In genomic region chr5:31742521-31743031, GRCm38 (mm10) we compare ENCODE assay signal across 20 mouse cellular contexts.
"Had no signal": no experiment of that assay in that cellular context is flagged by ENCODE, and none has a peak within 500 bp of the region (broad histone marks: within the 10 kb centered on the region; RNA-seq: fewer than 3 reads in every experiment).

No protein-coding gene starts in this region.

- ATAC-seq: liver, embryonic 12.5 days; midbrain, embryonic 15.5 days had no signal

- H3K9me3 ChIP-seq: kidney, embryonic 15.5 days; limb, embryonic 12.5 days; limb, embryonic 15.5 days; liver, embryonic 12.5 days; liver, embryonic 15.5 days; midbrain, embryonic 12.5 days; midbrain, embryonic 15.5 days; neural tube, embryonic 12.5 days; neural tube, embryonic 15.5 days had no signal

- H3K27me3 ChIP-seq: kidney, embryonic 15.5 days; limb, embryonic 12.5 days; limb, embryonic 15.5 days; liver, embryonic 12.5 days; liver, embryonic 15.5 days; midbrain, embryonic 12.5 days; midbrain, embryonic 15.5 days; neural tube, embryonic 12.5 days; neural tube, embryonic 15.5 days had no signal

- H3K9ac ChIP-seq: kidney, embryonic 15.5 days; limb, embryonic 12.5 days; limb, embryonic 15.5 days; liver, embryonic 12.5 days; liver, embryonic 15.5 days; midbrain, embryonic 12.5 days; midbrain, embryonic 15.5 days; neural tube, embryonic 12.5 days; neural tube, embryonic 15.5 days had no signal

- H3K4me1 ChIP-seq: kidney, embryonic 15.5 days; limb, embryonic 12.5 days; limb, embryonic 15.5 days; liver, embryonic 12.5 days; liver, embryonic 15.5 days; midbrain, embryonic 12.5 days; midbrain, embryonic 15.5 days; neural tube, embryonic 12.5 days; neural tube, embryonic 15.5 days had no signal

- DNase-seq: kidney, adult 11 months; kidney, adult 8-10 months; kidney, postnatal 10 days; kidney, postnatal 36 days; left cerebral cortex, postnatal 4 days; lung, adult 2 months; right cerebral cortex, adult 18-20 months; right cerebral cortex, postnatal 14 days; right cerebral cortex, postnatal 4 days; thymus, postnatal 36 days had no signal

- H3K36me3 ChIP-seq: kidney, embryonic 15.5 days; limb, embryonic 12.5 days; limb, embryonic 15.5 days; liver, embryonic 12.5 days; liver, embryonic 15.5 days; midbrain, embryonic 12.5 days; midbrain, embryonic 15.5 days; neural tube, embryonic 12.5 days; neural tube, embryonic 15.5 days had no signal

- H3K27ac ChIP-seq: kidney, embryonic 15.5 days; limb, embryonic 12.5 days; limb, embryonic 15.5 days; liver, embryonic 12.5 days; liver, embryonic 15.5 days; midbrain, embryonic 12.5 days; midbrain, embryonic 15.5 days; neural tube, embryonic 12.5 days; neural tube, embryonic 15.5 days; stomach, postnatal 0 days had no signal

- H3K4me3 ChIP-seq: kidney, embryonic 15.5 days; limb, embryonic 12.5 days; limb, embryonic 15.5 days; liver, embryonic 12.5 days; liver, embryonic 15.5 days; midbrain, embryonic 12.5 days; midbrain, embryonic 15.5 days; neural tube, embryonic 12.5 days; neural tube, embryonic 15.5 days had no signal

- H3K4me2 ChIP-seq: kidney, embryonic 15.5 days; limb, embryonic 12.5 days; limb, embryonic 15.5 days; liver, embryonic 12.5 days; liver, embryonic 15.5 days; midbrain, embryonic 12.5 days; midbrain, embryonic 15.5 days; neural tube, embryonic 12.5 days; neural tube, embryonic 15.5 days had no signal
